Mouse (Mus musculus) urinary bladder, postnatal 25 days (tissue): ENCODE measurements around the gene Tsks.

Source experiments
- DNase-seq: peaks from one replicate; pipeline ENCODE4 v3.0.0; 2022; ENCODE audit warnings: low spot score

Tsks gene

DNA sequence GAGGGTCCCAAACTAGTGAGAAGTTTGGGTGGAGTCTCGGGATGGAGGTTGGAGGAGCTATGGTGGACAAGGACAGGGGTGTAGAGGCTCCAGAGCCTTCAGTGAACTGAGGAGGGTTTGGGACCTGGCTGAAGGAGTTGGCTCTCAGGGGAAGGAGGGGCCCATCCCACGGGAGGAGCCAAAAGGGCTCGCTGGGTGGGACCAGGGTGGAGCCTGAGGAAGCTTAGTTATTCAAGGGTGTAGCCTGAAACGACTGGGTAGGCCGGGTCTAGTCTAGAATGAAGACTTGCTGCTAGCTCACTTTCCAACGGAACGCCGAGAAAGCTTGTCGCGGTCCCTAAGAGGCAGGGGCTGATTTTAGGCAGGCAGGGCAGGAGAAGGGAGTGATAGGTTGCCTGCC is 9.0 kb downstream of the Tsks start:
- DNase-seq, result peak; percentile 58

DNA sequence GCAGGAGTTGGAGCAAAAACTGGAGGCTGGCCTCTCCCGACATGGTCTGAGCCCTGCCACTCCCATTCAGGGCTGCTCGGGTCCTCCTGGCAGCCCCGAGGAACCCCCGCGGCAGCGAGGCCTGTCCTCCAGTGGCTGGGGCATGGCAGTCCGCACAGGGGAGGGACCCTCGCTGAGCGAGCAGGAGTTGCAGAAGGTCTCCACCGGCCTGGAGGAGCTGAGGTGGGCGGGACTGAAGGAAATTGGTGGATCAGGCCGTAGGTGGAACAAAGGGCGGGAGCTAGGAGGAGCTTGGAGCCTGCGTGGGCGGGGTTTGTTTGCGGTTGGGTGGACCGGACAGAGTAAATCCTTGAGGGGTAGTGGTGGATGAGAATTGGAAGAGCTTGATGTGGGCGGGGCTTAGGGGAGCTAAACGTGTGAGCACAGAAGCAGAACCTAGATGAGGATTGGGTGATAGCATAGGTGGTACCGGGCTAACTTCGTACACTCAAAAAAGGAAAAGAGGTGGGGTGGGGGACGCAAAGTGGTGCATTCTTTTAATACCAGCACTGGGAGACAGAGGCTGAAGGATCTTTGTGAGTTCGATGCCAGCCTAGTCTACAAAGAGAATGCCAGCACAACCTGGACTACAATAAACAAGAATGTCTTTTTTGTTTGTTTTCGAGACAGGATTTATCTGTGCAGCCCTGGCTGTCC is 9.8 kb downstream of the Tsks start:
- peak; percentile 85 for DNase-seq

DNA sequence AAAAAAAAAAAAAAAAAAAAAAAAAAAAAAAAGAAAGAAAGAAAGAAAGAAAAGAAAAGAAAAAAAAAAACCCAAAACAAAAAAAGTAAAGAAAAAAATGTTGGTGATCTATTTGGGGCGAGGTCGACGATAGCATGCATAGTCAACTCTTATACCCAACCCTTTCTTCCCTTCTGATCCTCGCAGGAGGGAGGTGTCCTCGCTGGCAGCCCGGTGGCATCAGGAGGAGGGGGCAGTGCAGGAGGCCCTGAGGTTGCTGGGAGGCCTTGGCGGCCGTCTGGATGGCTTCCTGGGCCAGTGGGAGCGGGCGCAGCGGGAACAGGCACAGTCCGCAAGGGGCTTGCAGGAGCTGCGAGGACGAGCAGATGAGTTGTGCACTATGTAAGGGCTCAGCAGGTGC is 10.6 kb downstream of the Tsks start:
- no peak for DNase-seq

DNA sequence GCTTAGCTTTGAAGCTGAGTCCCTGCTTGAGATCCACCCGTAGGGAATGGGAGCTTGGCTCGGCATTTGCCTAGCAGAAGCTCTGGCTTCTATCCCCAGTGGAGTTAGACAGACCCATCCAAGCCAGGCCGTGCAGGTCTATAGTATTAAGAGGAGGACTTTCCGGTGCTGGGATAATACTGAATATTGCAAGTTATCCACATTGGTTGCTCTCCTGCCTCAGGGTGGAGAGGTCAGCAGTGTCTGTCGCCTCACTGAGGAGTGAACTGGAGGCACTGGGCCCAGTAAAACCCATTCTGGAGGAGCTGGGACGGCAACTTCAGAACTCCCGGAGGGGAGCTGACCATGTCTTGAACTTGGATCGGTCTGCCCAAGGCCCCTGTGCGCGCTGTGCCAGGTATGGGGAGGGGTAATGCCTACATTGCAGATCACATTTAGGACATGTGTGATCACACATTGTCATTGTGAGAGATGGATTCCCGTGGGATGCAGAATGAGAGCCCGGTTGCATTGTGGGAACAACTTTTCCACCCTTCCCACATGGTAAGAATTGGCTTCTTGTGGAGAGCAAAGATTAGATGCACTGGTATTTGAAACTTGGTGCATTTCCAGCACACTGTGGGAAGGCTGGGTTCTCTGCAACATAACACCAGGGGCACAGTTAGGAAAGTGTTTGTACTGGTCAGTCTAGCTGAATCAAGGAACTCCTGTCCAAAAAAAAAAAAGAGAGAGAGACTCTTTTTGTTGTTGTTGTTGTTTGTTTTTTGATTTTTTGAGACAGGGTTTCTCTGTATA is 11.3 kb downstream of the Tsks start:
- no peak for DNase-seq

DNA sequence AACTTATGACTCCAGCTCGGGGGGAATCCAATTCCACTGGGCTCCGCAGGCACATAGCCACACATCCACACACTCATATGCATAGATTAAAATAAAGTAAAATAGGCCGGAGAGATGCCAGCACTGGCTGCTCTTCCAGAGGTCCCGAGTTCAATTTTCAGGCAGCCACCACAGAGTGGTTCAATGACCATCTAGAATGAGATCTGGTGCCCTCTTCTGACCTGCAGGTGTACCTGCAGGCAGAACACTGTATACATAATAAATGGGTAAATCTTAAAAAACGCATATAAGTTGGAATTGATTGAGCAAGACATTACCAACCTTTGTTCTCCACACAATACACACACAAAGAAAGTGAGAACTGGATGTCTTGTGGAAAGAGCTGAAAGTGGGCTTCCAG is 12.6 kb downstream of the Tsks start:
- DNase-seq, result no peak

DNA sequence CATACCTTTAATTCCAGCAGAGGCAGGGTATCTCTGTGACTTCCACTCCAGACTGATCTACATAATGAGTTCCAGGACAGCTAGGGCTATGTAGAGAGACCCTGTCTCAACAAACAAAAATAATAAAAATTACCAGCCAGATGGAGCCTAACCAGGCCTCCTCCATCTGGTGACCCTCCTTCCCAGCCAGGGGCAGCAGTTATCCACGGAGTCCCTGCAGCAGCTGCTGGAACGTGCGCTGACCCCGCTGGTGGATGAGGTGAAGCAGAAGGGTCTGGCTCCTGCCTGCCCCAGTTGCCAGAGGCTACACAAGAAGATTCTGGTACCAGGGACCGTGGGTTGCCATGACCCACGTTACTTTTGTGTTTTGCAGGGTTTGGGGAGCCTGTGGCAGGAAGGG is 13.3 kb downstream of the Tsks start:
- DNase-seq, result no peak

DNA sequence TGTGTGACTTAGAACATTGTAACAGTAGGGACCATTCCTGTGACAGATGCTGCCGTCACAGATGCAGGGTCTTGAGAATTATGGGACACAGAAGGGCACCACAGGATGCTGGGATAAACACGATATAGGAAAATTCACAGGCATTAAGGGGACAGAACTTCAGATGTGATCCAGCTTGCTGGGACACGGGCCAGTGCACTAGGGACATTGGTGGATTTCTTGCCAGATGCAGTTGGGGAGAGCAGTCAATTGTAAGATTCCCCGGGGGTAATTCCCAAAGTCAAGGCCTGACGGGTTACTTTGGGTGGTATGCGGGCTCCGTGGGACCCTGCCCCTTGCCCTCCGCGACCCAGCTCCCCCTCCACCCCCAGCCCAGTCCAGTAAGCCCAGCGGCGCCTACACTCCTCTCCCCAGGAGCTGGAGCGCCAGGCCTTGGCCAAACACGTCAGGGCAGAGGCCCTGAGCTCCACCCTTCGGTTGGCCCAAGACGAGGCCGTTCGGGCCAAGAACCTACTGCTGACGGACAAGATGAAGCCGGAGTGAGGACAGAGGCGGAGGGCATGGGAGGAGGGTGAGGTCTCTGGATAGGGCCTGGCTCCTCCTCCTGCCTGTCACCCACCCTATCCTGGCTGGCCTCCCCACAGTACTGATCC is 14.3 kb downstream of the Tsks start:
- no peak for DNase-seq

DNA sequence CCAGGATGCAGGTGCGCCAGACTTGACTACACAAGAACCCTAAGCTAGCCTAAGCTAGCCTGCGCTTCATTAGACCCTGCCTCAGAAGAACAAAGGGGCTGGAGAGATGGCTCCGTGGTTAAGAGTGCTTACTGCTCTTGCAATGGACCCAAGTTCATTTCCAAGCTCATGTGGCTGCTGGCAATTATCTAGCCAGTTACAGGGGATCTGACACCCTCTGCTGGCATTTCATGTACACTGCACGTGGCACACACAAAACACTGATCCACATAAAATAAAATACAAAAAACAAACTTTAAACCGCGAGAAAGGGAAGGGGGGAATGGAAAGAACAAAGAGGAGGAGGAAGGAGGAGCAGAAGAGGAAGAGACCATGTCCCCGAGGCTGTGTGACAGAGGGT is 15.2 kb downstream of the Tsks start:
- no peak for DNase-seq

DNA sequence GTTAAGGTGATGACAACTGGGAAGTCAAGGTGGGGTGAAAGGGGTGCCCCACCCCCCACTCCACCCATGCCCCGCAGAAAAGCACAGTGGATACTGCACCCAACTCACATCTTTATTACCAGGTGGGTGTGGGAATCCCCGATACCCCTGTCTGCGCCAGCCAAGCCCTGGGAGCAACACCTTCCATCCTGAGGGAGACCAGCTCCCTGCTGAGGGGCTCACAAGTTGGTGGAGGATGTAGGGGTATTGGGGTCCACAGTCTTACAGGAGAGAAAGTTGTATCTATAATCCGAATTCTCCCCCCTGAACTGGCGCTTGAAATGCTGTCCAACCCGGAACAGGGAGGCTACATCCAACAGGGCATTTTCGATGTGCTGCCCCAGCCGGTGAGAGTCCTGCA is 16.3 kb downstream of the Tsks start:
- no peak for DNase-seq

DNA sequence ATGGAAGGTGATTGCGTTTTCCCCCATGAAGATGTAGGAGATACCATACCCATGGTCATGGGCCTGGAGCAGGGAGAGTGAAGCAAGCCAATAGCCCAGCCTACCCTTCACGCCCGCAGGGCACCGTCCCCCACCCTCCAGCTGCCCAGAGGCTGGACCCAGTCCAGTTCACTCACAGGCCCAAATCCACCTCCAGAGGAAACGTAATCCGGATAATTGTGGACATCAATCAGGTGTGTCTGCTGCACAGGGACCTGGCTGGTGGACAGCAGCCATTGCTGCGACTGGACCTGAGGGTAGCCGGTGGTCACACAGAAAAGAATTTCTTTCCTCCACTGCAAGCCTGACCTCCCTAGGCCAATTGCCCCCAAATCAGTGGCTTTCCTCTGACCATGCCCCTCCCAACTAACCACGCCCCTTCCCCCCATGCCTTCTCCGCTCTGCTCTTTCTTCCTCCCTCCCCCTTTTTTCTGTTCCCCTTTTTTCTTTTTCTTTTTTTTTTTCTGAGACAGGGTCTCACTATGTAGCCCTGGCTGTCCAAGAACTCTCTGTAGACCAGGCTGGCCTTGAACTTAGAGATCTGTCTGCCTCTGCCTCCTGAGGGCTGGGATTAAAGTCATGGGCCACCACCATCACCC is 17.0 kb downstream of the Tsks start:
- no peak for DNase-seq

DNA sequence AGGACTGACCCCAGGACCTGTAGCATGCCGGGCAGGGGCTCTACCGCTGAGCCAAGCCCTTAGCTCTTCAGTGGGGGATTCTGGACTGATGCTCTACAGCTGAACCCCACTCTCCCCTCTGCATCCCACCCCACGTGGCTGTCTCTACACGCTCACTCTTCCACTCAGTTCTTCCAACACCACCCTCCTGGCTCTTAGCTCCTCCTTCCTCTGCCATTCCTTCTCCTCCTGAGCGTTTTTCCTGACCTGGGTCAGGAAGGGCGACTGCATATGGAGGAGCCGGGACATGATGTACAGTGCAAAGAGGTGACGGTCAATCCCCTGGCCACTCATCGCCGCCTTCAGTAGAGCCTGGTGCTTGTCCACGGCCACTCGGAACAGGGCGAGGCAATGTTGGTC is 17.5 kb downstream of the Tsks start:
- DNase-seq, result no peak

DNA sequence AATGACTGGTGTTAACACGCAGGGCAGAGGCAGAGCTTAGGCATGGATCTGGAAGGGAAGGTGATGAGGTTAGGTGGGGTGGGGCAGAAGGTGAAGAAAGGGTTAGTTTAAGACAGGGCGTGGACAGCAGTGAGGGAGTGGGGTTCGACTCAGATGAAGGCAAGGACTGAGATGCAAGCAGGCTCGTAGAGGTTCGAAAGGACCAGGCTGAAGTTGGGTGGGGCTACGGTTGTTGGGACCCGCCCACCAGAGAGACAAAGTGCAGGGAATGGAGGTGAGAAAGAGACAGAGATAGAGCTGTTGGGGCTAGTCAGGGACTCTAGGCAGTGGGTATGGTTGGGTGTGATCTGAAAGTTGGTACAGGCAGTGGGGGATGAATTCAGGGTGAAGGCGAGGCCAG is 19.3 kb downstream of the Tsks start:
- no peak for DNase-seq

DNA sequence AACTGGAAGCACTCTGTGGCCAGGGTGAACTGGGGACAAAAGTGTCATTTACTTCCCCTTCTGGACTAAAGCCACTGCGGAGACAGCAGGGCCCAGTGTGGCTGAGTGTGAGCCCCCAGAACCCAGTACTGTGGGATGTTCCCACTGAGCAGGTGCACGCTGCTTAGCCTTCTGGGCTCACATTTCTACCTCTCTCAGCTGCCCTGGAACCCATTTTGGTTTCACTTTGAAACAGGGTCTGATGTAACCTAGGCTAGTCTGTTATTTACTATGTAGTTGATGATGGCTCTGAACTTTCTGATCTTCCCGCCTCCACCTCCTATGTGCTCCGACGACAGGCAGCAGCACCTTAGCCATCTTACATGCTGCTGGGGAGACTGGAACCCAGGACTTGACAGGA is 19.8 kb downstream of the Tsks start:
- no peak for DNase-seq

DNA sequence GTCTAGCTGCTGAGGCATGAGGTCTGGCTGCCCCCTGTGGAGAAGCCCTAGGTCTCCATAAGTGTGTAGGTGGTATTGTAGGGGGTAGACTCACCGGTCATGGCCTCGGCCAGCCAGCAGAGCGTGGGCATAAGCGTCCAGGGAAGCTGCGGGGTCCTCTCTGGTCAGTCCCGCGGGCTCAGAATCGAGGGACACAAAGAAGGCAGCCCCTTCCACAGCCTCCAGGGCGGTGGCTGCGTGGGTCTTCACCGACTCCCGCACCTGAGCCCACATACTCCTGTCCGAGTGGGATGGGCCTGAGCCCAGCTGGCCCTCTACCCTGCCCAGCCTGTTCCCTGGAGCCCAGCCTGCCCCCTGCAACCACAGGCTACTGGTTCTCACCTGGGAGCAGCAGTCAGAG is 22.0 kb downstream of the Tsks start:
- DNase-seq, result no peak

DNA sequence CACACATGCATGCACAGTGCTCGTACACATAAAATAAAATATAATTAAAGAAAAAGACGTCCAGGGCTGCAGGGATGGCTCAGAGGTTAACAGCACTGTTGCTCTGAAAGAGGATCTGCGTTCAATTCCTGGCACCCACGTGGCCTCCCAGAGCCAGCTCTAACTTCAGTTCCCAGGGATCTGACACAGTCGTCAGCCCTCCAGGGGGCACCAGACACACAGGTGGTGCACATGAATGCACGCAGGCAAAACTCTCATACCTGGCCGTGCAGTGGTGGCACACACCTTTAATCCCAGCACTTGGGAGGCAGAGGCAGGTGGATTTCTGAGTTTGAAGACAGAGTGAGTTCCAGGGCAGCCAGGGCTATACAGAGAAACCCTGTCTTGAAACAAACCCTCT is 23.0 kb downstream of the Tsks start:
- DNase-seq, result no peak

DNA sequence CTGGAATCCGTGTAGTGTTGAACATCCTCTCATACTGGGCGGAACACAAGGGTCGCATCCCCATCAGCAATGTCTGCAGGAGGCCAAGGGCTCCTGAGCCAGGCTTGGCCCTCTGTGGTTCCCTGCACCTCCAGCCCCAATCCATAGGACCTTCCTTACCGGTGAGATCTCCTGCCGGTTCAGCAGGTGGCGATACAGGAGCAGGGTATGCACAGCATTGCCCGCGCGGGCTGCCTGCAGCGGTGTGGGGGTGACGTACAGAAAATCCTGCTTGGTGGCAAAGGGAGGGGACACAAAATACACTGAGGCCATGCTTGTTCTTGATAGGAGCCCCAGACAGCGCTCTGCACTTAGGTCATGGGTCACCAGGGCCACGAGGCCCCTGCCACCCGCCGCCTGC is 23.6 kb downstream of the Tsks start:
- no peak for DNase-seq

DNA sequence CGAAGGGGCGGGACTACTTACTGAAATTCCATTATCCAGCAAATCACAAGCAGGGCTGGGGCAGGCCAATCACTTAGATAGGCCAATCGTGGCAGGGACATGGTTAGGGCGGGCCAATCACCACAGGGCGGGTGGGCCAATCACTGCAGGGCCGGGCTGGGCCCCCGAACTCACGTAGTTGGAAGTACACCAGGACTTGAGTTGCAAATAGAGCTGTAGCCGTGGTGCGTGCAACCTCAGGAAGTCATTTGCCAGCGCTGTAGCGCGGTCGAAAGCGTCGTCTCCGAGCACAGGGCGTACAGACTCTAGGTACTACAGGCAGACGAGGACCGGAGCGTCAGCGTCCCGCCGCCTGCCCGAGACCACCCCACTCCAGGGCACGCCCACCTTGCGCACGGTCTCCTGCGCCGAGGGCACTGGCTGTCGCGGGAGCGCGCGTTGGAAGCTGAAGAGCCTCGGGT is 27.3 kb downstream of the Tsks start:
- peak; percentile 60 for DNase-seq

DNA sequence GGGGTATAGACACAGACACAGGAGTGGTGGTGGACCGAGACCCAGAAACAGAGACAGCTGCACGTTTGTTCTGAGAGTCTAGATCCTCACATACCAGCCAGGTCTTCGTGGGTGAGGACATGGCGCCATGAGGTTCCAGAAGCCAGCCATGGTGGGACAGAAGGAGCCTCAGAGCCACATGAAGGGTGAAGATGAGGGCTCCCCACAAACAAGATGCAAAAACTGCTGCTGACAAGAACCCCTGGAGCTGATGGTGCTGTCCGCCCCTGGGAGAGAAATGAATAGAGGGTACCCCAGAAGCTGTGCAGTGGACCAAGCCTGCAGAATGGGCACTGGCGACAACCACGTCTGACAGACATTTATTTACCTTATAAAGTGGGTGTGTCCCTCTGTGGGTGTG is 28.1 kb downstream of the Tsks start:
- DNase-seq, result no peak

DNA sequence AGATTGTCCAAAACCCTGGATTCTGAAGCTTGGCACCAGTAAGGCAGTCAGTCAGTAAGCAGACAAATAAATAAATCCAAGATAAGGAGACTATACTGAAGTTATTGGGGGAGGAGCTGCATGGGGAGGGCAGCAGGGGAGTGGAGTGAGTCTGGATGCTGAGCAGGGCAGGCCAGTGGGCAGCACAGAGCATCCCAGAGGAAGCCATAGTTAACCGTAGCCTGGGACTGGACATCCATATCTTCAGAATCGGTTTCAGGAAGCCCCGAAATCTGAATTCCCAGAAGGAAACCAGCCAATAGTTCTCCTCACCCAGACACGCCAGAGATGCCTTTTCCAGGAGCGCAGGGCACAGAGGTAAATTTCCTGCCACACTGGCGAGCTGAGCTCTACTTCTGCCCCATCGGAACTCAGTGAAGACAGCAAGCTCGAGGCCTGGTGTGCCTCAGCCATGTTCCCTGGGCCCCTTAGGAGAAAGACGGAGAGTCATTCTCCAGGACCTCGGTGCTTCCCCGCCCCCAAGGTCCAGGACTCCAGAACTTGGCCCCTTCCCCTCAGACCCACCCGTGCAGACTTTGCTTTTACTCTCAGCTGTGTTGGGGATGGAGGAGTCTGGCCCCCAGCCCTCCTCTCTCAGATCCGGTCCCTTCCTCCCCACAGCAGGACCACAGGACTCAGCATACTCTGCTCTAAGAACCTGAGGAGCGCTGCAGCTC is 30.6 kb downstream of the Tsks start:
- no peak for DNase-seq

DNA sequence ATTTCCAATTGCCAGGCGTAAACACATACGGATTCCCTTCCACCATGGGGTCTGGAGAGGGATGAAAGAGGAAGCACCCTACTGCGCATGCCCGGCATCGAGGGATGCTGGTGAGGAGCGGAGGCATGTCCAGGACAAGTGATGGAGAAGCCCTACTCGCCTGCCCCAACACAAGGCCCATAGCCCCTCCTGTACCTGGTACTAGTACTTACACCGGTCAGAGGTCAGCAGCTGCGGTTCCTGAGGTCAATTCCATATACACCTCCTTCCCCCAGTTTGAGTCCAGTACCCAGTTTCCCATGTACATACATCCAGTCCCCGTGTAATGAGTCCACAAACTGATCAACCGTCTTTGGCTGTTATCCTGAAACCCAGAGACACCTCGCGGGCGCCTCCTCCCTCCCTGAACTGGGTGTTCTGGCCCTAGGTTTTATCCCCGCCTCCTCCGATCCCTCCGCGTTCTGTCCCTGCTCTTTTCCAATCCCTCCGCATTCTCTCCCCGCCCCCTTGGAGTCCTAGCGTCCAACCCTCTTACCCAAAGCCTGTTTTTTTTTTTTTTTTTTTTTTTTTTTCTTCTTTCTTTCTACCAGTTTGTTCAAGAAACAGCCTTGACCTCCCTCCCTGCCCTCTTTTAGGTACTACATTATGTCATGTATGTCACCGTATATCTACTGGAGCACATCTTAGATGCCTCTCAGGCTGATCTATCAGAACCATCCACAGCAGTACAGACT is 31.5 kb downstream of the Tsks start, which contains the start of gene Cpt1c:
Gene Cpt1c (minus strand): TSS at position 469 of the 734 bp plus-strand sequence.
- DNase-seq, result peak; percentile 64

DNA sequence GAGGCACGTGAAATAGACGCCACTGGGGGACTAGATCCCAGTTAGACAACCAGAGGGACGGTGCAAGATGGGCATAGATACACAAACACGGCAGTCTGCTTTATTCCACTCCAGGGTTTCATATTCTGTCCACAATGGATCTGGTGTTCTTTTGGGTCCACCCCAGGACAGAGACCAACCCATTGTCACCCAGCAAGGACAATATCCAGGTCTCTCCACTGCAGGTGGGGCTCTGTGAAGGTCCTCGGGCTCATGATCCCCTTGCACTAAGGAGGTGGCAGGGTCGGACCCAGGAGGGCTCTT is 32.1 kb downstream of the Tsks start:
- DNase-seq, result no peak

DNA sequence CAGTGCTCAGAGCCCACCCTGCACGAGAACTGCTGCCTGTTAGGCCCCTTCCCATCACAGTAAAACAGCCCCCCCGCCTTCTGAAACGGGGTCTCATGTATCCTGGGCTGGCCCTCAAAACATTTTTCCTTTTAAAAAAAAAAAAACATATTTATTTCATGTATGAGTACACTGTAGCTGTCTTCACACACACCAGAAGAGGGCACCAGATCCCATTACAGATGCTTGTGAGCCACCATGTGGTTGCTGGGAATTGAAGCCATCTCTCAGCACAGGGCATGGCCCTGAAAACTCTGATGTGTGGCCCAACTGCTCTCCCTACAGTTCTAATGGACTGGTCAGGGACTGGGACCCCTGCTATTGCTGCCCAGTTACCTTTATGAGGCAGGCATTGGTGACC is 35.3 kb downstream of the Tsks start:
- no peak for DNase-seq
